Mouse (Mus musculus) T-helper 1 cell (primary cell): ENCODE results near the gene Gab1.

Source experiments
- in situ Hi-C: fragments of 300-600 bp; cut with MboI, MseI; formaldehyde crosslinking; loops from one replicate; pipeline ENCODE4 v1.15.1; 2025; ENCODE audit warnings: high pct_unique_total_duplicates

Gene Gab1

DNA sequence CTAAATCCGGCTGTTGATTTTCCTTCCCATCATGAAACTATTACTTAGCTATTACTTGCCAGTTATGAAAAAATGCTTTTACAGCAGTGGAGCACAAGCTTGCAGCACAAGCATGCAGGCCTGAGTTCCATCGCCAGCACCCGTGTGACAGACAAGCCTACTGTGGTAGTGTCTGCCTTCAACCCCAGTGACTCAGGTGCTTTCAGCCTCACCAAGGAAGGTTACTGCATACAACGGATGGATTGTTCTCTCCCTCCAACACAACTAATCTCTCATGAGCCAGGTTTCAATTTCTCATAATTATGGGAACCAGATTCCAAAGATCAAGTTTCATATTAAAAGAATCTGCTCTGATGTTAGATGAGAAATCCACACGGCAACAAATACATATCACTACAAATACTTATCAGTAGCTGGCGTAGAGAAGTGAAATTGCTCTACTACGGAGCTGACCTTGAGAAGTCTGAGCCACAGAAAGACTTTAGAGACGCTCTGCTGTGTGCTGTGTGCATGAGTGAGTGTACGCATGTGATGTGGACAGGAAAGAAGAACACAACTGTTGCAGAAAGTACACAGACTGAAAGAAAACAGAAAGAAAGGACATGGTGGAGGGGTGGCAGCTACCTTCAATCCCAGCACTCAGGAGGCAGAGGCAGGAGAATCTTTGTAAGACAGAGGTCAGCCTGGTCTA lies 36.4 kb downstream of the Gab1 start:
- in situ Hi-C loops, result no loop called here

DNA sequence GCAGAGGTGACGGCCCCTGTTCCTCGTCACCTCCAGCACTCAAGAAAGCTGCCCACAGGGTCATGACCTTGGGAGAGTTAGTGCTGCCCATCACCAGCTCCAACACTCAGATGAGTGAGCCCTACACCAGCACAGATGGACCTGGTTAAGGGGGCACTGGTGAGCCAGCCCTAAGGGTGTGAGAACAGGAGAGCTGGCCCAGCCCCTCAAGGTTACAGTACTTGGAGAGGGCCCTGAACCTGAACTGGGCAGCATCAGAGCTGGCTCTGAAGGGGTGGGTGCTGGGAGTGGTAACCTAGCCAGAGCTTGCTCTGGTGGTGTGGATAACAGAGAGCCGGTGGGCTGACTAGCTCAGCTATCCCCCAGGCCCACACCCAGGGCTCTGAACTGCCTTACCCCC lies 37.8 kb downstream of the Gab1 start:
- in situ Hi-C loops, result no loop called here

DNA sequence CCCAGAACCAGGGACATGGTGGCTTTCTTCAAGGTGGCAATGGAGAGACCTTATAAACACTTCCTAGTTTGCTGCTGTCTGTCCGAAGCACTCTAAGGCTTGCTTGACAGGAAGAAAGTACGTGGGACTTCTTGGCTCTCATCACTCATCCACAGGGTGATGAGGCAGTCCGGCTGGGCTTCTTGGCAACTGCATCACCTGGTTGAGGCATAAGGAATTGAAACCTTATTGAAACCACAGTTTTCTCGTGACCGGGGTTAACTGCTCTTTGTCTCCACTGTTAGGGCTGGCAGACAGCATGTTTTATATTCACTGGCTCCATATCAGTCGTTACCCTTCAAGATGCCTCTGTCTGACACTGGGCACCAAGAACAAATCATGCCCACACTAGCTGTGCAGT lies 40.2 kb downstream of the Gab1 start:
- in situ Hi-C loops, result no loop called here

DNA sequence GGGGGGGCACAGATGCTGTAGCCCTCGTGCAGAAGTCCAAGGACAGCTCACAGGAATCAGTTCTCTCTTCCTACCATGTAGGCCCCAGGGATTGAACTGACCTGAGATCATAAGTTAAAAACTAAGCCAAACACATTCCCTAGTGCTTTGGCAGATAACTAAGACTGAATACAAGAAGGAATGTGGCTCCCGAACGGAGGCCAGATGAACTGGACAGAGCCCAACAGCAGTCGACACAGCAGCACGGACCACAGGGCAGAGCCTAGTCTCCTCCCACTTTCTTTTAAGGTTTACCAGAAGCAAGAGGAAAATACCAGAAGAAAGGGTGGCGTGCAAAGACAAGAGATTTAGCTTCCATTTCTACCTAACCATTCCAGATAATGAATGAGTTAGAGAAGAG lies 42.1 kb downstream of the Gab1 start:
- in situ Hi-C loops, result no loop called here

DNA sequence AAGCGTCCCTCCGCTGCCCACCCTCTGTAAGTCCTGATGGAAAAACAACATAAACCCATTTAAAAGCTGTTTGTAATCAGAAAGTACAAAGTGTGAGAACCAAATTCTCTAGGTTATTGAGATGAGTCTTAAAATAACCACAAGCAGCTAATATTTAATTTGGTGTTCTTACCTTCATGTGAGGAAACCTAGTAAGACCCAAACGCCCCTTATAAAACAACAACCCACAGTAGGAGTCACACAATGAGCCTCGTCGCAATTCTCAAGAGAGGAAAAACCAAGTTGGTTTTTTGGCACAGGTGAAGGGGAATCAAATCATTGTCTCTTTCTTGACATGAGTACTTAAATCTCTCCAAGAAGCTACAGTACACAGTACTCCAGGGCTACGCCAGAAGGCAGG lies 44.9 kb downstream of the Gab1 start:
- in situ Hi-C loops, result no loop called here

DNA sequence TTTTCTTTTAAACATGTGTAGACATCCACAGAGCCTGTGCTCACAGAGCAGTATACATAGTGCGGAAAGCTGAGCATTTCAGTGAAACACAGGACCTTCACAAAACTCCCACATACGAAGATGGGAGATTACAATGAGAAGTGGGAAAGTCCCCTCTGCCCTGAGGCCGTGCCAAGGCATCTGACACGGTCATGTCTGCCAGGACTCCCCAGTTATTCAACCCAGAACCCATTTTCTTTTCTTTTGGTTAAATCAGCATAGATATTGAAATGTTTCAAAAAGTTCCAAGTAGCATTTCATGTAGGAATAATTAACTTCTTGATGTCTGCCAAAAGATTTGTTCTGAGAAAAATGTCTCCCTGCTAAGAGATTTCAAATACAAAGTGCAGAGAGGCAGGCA lies 45.9 kb downstream of the Gab1 start:
- in situ Hi-C loops, result no loop called here

DNA sequence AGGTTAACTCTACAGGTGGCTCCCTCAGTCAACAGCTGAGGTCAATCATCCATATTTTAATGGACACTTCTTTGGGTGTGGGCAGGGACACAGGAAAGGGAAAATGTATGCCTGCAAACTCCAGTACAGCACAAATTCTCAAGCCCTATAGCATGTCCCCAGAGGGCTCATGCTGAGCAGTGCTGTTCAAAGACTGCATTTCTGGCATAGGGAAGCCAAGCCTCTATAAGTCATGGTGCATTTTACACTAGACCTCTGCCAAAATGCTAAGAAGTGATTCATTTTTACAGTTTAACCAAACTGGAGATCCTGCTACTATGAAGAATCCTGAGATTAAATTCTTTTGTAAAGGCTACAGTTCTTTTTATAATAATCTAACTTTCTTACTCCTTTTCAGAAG lies 47.8 kb downstream of the Gab1 start:
- in situ Hi-C loops, result no loop called here

DNA sequence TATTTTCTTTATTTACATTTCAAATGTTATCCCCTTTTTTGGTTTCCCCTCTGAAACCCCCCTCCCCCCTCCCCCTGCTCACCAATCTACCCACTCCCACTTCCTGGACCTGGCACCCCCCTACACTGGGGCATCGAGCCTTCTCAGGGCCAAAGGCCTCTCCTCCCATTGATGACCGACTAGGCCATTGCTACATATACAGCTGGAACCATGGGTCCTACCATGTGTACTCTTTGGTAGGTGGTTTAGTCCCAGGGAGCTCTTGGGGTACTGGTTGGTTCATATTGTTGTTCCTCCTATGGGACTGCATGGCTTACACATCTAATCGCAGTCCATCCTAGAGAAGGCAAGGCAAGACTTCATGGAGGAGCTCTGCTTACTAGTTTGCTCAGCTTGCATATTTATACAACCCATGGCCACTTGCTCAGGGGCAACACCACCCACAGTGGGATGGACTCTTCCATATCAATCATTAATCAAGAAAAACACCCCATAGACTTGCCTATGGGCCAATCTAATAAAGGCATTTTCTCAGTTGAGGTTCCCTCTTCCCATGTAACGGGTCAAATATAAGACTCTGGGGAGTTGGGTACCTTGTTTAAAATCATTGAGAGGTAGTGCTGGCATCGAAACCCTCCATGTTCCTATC lies 48.3 kb downstream of the Gab1 start:
- in situ Hi-C loops, result no loop called here

DNA sequence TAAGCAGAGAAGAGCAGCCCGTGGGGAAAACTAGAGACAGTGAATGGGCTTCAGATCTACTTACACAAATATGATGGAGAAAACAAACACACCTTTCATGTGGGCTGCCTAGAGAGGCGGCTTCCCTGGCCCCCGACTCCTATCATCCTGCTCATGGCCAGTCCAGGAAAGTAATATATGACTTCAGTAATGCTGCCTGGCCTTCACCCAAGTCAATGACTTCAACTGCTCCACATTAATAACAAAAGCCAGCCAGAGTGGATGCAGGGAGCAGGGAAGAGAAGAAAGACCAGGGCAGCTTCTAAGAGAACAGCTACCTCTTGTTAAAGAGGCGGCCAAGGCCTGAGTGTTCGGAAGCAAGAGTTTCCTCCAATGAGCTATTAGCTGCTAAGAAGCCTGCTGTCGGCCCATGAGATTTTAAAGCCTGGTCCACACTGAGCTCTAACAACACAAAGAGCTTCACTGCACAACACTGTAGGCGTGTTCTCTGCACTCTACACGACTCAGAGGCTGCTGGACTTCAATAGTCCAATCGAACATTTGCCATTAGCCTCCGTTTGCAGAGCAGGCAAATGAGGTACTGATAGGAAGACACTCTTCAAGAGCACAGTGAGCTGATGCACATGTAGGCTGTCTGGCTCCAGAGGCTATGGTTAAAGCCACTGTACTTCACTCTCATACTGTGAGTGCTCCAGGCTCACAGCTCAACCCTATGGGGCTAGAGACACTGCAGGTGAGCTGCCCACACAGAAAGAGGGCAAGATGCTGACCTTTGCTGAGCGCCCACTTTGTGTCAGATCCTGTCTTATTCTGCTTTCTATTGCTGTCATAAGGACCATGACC lies 49.4 kb downstream of the Gab1 start:
- in situ Hi-C loops, result no loop called here

DNA sequence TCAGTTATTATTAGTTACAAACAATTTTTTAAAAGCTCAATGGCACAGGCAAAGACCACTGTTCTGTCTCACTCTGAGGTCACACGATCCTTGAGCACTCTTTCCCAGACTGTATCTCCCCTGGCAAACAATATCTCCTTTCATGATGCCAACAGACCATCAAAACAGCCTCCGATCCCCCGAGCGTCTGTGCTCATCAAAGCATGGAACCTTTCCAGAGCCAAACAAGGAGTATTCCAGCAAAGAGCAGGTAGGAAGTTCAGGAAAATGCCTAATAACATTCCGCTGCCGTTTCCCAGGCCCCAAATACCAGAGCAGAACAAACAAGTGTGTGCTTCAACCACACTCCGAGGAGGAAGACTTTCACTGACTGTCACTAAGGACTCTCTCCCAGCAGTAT lies 50.2 kb downstream of the Gab1 start:
- in situ Hi-C loops, result no loop called here

DNA sequence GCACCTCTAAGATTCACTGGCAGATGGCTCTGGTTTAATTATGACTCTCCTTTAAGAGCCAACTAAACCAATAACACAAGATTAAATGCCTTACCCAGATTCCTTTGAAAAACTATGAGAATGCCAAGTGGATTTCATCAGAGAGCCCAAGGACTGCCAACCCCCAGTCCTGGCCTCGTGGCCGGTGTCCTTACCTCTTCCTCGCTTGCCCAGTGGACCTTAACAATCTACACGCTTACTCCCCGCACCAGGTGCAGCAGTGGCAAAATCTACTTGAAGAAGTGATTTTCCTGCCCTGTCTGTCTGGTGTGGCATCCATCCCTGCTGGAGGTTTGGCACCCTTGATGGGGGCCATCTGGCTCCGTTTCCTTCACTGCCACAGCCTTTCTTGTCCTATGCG lies 53.3 kb downstream of the Gab1 start:
- in situ Hi-C loops, result no loop called here

DNA sequence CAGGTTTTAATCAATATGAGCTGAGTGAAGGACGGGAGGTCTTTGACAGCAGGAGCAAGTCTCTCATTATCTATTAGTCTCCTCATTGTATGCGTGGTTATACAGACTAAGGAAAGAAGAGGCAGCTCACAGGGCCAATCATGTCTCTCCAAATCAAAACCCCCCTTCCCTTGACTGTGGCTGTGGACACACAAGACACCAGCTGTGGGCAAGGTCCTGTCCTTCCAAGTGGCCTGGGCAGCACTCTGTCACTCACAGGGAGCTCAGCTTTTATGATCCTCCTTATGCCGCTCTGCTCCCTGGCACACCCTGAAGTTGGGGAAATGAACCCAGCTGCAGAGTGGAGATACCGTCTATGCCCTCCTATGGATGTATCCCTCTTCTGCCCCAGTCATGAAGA lies 55.2 kb downstream of the Gab1 start:
- in situ Hi-C loops, result no loop called here

DNA sequence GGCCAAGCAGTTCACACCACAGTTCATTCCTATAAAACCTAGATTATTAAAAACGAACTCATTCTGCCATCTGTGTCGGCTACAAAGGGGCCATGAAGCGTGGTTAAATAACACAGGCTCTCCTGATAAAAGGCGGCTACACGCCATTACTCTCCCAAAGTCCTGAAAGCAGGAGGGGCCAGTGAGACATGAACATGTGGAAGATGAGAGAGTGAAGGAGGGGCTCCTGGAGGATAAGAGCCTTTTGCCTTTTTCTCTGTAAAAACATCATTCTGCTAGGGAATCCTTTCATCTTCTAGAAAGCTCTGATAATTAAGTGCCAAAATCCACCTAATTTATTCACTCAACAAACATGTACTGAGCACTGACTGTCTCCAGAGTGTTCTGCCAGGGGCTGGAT lies 55.9 kb downstream of the Gab1 start:
- in situ Hi-C loops, result no loop called here

DNA sequence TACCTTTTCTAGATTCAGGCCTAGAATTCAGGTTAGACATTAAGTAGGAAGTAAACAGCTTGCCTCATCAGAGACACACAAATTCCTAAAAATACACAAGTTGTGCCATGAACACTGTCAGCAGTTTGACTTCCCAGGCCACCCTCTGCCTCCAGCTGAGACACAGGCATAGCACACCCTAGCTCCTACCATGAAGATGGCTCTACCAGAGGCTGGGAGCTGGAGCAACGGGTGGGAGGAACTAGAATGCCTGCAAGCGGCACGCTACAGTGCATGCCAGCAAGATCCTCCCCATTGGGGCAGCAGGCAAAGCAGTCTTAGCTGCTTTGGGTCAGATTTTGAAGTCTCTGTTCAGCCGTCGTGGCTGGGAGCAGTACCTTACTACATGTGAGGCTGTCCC lies 57.1 kb downstream of the Gab1 start:
- in situ Hi-C loops, result no loop called here

DNA sequence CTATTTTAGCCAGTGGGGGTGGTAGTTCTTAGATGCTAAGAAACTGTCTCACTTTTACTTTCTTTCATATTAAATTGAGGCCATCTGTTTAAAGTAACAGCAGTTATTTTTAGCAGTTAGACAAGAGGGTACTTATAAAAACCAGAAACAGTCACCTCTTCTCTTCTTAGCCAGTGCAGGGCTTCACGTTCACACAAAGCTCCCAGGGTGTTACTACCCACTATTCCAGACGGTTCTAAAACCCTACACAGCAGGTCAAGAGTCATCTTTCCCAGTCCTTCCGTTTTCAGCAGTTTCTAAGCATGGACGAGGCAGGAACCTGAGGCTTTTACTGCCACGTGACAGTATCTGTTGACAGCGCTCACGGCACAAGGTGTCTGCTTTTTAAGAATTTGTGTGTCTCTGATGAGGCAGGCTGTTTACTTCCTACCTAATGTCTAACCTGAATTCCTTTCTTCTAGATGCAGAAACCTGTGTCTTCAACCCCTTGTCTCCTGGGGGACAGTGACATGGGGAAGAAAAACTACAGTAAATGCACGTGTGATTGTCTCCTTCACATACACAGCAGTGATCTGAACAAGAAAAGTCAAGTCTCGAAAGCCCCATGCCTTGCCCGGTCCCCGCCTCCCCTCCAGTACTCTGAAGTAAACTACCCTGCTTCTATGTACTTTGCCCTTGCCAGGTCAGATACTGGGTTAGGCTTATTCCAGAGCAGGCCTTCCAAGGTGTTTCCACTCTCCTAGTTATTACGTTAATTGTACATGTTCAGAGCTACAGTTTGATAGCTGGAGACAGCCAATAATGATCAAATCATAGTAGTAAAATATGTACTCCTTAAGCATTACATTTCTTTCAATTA lies 58.7 kb downstream of the Gab1 start:
- in situ Hi-C loops, result no loop called here

DNA sequence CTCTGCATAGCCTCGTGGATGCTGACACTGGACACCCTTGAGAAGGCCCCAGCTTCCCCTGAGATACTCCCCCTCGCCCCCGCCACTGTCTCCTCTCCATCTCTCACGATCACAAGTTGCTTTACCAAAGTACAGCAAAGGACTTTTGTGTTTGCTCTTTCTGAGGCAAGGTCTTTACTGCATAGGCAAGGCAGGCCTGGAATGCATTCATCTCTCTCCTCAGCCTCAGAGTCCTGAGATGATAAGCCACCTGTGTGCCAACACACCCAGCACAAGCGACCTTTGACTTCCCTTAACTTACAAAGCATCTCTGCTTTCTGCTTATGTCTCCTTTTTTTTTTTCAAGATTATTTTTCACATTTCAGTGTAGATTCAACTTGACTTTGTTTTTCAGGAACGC lies 61.3 kb downstream of the Gab1 start:
- in situ Hi-C loops, result no loop called here

DNA sequence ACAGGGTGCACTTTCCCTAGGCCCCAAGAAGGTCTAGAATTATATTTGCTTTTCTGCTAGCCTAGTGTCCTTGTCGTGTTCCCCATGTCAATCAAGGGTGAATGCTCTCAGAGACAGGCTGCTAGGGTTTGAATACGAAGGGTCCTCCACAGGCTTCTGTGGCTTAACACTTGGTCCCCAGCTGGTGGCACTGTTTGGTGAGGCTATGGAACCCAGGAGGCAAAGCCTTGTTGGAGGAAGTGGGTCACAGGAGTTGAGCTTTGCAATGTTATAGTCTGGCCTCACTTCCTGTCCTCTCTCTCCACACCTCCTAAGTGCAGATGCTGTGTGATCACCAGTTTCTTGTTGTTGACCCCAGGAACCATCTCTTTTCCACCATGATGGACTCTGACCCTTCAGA lies 63.3 kb downstream of the Gab1 start:
- in situ Hi-C loops, result no loop called here

DNA sequence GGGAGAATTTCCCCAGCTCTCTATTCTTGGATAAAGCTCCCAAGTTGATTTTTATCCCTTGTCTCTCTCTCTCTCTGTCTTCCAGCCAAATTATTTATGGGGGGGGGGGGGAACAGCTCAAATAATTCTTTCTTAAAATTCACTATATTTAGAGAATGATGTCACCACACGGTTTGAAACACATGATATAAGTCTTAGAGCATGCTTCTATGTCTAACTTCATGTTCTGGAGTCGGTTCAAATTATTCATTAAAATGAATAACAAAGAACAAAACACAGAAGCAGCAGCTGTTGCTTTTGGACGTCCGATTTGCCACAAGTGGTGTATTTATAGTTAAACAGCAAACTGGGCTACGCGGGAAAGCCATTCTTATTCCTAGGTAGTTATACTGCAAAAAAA lies 65.1 kb downstream of the Gab1 start:
- in situ Hi-C loops, result no loop called here

DNA sequence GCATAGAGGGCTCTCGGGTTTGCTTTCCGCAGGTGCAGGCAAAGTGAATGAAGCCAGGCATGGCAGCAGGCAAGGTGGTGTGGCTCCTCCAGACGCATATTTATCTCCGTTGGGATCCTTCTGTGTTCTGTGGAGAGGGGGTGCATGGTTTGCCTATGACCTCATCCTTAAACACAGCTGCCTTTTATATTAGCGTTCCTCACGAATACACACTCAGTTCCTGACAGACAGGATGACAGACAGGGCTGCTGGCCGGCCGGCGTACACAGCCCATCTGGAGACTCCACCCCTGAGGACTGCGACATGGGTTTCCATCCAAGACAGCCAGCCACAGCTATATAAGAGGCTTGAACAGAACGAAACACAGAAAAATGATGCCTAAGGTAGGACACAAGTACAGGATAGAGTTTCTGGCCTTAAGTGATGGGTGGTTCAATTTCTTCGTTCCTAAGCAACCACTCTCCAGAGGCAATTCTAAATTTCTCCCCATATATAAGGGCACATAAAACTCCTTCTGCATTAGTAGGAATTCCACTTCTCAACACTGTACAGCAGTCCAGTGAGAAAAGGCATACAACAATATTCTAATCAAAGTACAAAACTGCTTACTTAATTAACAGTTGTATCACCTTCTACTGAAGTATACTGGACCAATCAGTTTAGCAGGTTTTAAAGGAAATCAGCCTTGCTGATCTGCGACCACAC lies 66.1 kb downstream of the Gab1 start:
- in situ Hi-C loops, result no loop called here

DNA sequence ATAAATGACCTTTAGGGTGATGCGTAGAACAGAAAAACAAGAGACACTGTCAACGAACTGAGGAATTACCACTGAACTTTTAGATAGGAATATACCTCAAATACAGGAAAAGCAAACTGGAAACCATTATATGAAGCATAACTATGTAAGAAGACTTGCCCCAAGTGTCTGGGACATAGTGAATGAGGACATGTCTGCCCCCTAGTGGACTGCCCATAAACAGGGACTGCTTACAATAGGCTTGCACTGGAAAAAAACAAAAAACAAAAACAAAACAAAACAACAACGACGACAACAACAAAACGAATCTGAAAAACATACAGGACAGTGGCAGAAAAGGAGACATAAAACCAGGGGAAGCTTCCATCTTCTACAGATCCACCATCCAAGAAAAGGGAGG lies 66.9 kb downstream of the Gab1 start:
- in situ Hi-C loops, result no loop called here

DNA sequence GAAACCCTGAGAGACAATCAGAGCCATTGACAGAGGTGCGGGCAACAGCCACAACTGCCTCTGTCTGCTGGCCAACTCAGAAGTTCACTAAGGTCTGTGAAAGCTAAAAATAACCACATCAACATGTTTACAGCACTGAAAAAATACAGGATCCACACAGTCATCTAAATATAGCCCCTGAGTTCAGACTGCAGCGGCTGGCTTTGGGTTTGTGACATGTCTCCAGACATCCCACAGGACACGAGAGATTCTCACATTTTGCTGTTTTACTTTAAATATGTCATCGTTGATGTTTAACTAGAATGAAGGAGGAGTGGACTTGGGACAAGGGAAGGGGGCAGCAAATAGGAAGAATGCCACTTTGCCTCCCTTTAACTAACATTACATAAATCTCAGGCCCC lies 68.7 kb downstream of the Gab1 start:
- in situ Hi-C loops, result no loop called here
